ENCODE assay signal across 11 mouse cellular contexts in the genomic region with DNA sequence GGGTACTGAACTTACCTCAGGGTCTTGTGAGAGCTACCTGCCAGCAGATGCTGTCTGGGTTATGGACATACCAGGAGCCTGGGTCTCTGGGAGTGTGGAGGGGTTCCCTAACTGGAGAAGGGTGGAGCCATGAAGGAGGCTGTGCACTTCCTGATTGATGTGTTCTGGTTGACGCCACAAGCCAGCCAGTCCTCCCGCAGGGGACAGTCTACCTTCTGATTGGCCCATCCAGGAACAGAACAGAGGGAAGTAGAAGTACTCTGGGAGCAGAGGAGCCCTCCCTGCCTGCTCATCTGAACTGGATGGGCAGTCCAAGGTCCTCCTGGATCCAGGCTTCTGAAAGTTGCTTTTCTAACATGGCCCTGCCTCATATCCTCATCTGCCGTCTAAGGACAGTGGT. TPM values are rescaled to one million over a fixed set of nuclear protein-coding genes. Genes with fewer than 3 reads are reported as not detected.
DNase-seq lines count a peak whose midpoint lies in the region; ATAC-seq and TF ChIP-seq lines count a peak whose summit lies in the region.
"Had no signal": no experiment of that assay in that cellular context is flagged by ENCODE, and none has a peak within 500 bp of the region (broad histone marks: within the 10 kb centered on the region; RNA-seq: fewer than 3 reads in every experiment).

A gene (minus strand): TSS at position 147 of the 400 bp plus-strand sequence.

- 22% methylated on average over 3 of the region's 3 CpGs for WGBS in liver, embryonic 15.5 days (ENCODE audit: insufficient replicate concordance)
- WGBS in small intestine, adult 2 months: 26% methylated on average over 3 of the region's 3 CpGs
- WGBS in hindbrain, embryonic 11.5 days: 43% methylated on average over 3 of the region's 3 CpGs

- no peak within 1 kb of the TSS for H3K27ac ChIP-seq in liver, embryonic 15.5 days (replicated peaks)
- H3K27ac ChIP-seq in small intestine, adult 2 months (ENCODE audit: insufficient read depth, low read depth, low read length): no peak within 1 kb of the TSS
- H3K27ac ChIP-seq in hindbrain, embryonic 11.5 days (ENCODE audit: low read depth, low read length): no peak within 1 kb of the TSS
- H3K27ac ChIP-seq: embryonic facial prominence, embryonic 13.5 days; hindbrain, embryonic 12.5 days; midbrain, embryonic 12.5 days had no signal

- intact Hi-C loops in left cerebral cortex, postnatal 25 days (cut with DNase I): no loop called here

- DNase-seq in lung, adult 18-20 months: peak; percentile 49 to 56
- no peak for DNase-seq in lung, postnatal 14 days
- no peak for DNase-seq in left cerebral cortex, postnatal 25 days (ENCODE audit: low spot score in 2 of 2)
- DNase-seq in hindbrain, embryonic 11.5 days (ENCODE audit: low spot score): no peak
- DNase-seq: cerebellum, adult 18-20 months had no signal

- peak within 1 kb of the TSS; percentile 38 for H3K4me3 ChIP-seq in liver, embryonic 15.5 days (replicated peaks)
- peak within 1 kb of the TSS; percentile 32 for H3K4me3 ChIP-seq in small intestine, adult 2 months (ENCODE audit: low read depth, low read length)
- no peak within 1 kb of the TSS for H3K4me3 ChIP-seq in hindbrain, embryonic 11.5 days (ENCODE audit: low read depth, low read length)
- H3K4me3 ChIP-seq: embryonic facial prominence, embryonic 13.5 days; hindbrain, embryonic 12.5 days; midbrain, embryonic 12.5 days had no signal

- 0 out of 2 replicates have a peak, but pooled peaks cover 8% of the 10 kb centered on the region for H3K4me1 ChIP-seq in liver, embryonic 15.5 days (replicated peaks)
- H3K4me1 ChIP-seq in small intestine, adult 2 months (ENCODE audit: control insufficient read depth, insufficient read depth, insufficient read length, low read length): peaks cover 11% of the 10 kb centered on the region
- H3K4me1 ChIP-seq in hindbrain, embryonic 11.5 days (replicated peaks; ENCODE audit: control insufficient read depth, insufficient read depth, low read length): no peaks in the 10 kb centered on the region
- H3K4me1 ChIP-seq: embryonic facial prominence, embryonic 13.5 days; midbrain, embryonic 12.5 days had no signal

- H3K9ac ChIP-seq in liver, embryonic 15.5 days: no peak within 1 kb of the TSS
- H3K9ac ChIP-seq in hindbrain, embryonic 11.5 days (ENCODE audit: low read depth, low read length): no peak within 1 kb of the TSS
- H3K9ac ChIP-seq: hindbrain, embryonic 12.5 days; midbrain, embryonic 12.5 days had no signal

- TF ChIP-seq POLR2A in small intestine, adult 2 months (IDR thresholded peaks at IDR 0.05; ENCODE audit: low read depth, low read length): no peak

- peak within 1 kb of the TSS; percentile 23 for H3K4me2 ChIP-seq in liver, embryonic 15.5 days
- H3K4me2 ChIP-seq in hindbrain, embryonic 11.5 days (replicated peaks; ENCODE audit: low read depth, low read length): no peak within 1 kb of the TSS
- H3K4me2 ChIP-seq: embryonic facial prominence, embryonic 13.5 days; hindbrain, embryonic 12.5 days; midbrain, embryonic 12.5 days had no signal

- peaks cover 17% of the 10 kb centered on the region for H3K36me3 ChIP-seq in liver, embryonic 15.5 days (replicated peaks)
- peaks cover 6% of the 10 kb centered on the region; the same call in 1 of the 2 replicates for H3K36me3 ChIP-seq in small intestine, adult 2 months (ENCODE audit: control insufficient read depth, insufficient read depth, low read length)
- peaks cover 9% of the 10 kb centered on the region; the same call in 1 of the 2 replicates for H3K36me3 ChIP-seq in hindbrain, embryonic 11.5 days (ENCODE audit: control insufficient read depth, insufficient read depth, low read length)

- H3K9me3 ChIP-seq in liver, embryonic 15.5 days (replicated peaks): no peaks in the 10 kb centered on the region
- H3K9me3 ChIP-seq in hindbrain, embryonic 11.5 days (ENCODE audit: control insufficient read depth, low read length): no peaks in the 10 kb centered on the region
- H3K9me3 ChIP-seq: embryonic facial prominence, embryonic 13.5 days; hindbrain, embryonic 12.5 days; midbrain, embryonic 12.5 days had no signal

- no peak for TF ChIP-seq CTCF in small intestine, adult 2 months (IDR thresholded peaks at IDR 0.05; ENCODE audit: extremely low read depth, insufficient read length, insufficient replicate concordance, low read depth, low read length)

- no peaks in the 10 kb centered on the region for H3K27me3 ChIP-seq in liver, embryonic 15.5 days
- H3K27me3 ChIP-seq in small intestine, adult 2 months (ENCODE audit: control insufficient read depth, insufficient read depth, low read length): no peaks in the 10 kb centered on the region
- H3K27me3 ChIP-seq in hindbrain, embryonic 11.5 days (ENCODE audit: control insufficient read depth, insufficient read depth, low read length): no peaks in the 10 kb centered on the region
- H3K27me3 ChIP-seq: embryonic facial prominence, embryonic 13.5 days; hindbrain, embryonic 12.5 days; midbrain, embryonic 12.5 days had no signal

- ATAC-seq in erythroid progenitor cell, adult 5-6 weeks (replicated peaks; ENCODE audit: low FRiP score, poor library complexity, severe bottlenecking): no peak
- ATAC-seq in liver, embryonic 15.5 days (ENCODE audit: insufficient read depth): 0 out of 2 replicates have a peak, but pooled peaks have one; percentile 5
- ATAC-seq in hindbrain, embryonic 11.5 days (ENCODE audit: low FRiP score): no peak

RNA-seq across cellular contexts. Expression of the gene that starts here (rescaled TPM):
- total RNA-seq in erythroid progenitor cell, adult 5-6 weeks (2015; ENCODE audit: low replicate concordance): 10.9 TPM in 1 of 2 replicates, not detected in the other
- 11.3 and 16.9 TPM in 2 replicates for total RNA-seq in erythroid progenitor cell, adult 5-6 weeks (2017; ENCODE audit: low replicate concordance)
- 2.3 and 2.9 TPM in 2 replicates for polyA plus RNA-seq in liver, embryonic 15.5 days (2015; fragmentation: Nextera tagmentation; extraction: Ambion mirVana)
- 3.3 and 4.5 TPM in 2 replicates for polyA plus RNA-seq in small intestine, adult 2 months (2012; rRNA removed)
- 1 to 10 TPM; 2.6 to 3.3 TPM for total RNA-seq in left cerebral cortex, postnatal 25 days (2021)
- polyA plus RNA-seq in hindbrain, embryonic 11.5 days (2014; fragmentation: Nextera tagmentation; extraction: Ambion mirVana): 0.21 and 0.36 TPM in 2 replicates

Comparison
In these comparisons a context has a peak if more than half of its experiments do, and no peak if none do; other contexts are left out.
1. DNase-seq: peak in lung, adult 18-20 months (2 of 2); none in lung, postnatal 14 days (single experiment), left cerebral cortex, postnatal 25 days (0 of 2) and hindbrain, embryonic 11.5 days (single experiment).